In the genomic region with DNA sequence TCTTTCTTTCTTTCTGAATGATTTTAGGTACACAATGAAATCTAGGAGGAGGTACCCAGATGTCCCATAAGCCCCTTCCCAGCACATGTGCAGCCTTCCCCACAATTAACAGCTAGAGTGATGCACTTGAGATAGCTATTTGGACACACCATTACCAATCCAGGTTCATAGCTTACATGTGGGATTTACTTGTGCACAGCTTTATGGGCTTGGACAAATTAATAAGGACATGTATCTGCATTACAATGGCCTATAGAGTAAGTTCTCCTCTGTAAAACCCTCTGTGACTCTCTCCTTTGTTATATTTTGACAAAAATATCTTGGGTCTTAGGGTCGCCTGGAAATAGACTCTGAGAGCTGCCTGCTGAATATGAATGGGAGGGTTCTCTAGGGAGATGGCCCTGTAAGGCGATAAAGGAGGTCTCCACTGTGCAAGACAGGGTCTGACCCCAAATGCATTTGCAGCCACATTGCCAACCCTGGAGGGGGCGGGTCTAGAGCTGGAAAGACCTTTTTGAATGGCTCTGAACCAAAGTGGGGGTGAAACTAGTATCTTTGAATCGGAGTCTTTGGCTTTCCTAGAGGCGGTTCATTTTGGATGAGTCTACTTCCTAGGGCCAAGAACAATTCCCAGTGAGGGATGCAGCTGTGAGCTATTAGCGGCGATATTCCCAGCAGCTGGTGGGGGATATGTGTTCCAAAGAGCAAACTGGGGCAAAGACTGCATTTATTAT, we compare ENCODE assay signal across 11 mouse cellular contexts.
DNase-seq lines count a peak whose midpoint lies in the region; ATAC-seq lines count a peak whose summit lies in the region.
"Had no signal": no experiment of that assay in that cellular context is flagged by ENCODE, and none has a peak within 500 bp of the region (broad histone marks: within the 10 kb centered on the region; RNA-seq: fewer than 3 reads in every experiment).

No protein-coding gene starts in this region.

- H3K4me1 ChIP-seq in hindbrain, embryonic 10.5 days (replicated peaks), result peaks cover 21% of the 10 kb centered on the region
- H3K4me1 ChIP-seq in hindbrain, embryonic 14.5 days (replicated peaks; ENCODE audit: control insufficient read depth, insufficient read depth, low read length), result 0 out of 2 replicates have a peak, but pooled peaks cover 9% of the 10 kb centered on the region
- H3K4me1 ChIP-seq in embryonic facial prominence, embryonic 14.5 days (ENCODE audit: control insufficient read depth, insufficient read depth, low read length), result peaks cover 4% of the 10 kb centered on the region
- H3K4me1 ChIP-seq: liver, embryonic 12.5 days had no signal

- H3K36me3 ChIP-seq in hindbrain, embryonic 10.5 days, result no peaks in the 10 kb centered on the region
- no peaks in the 10 kb centered on the region for H3K36me3 ChIP-seq in hindbrain, embryonic 14.5 days (replicated peaks; ENCODE audit: control insufficient read depth, insufficient read depth)
- no peaks in the 10 kb centered on the region for H3K36me3 ChIP-seq in embryonic facial prominence, embryonic 14.5 days (ENCODE audit: control insufficient read depth, insufficient read depth, low read length)
- H3K36me3 ChIP-seq: liver, embryonic 12.5 days had no signal

- no peak; the same call in 1 of the 2 replicates for ATAC-seq in hindbrain, embryonic 14.5 days (ENCODE audit: low FRiP score)
- peak; percentile 30; the same call in 1 of the 2 replicates for ATAC-seq in embryonic facial prominence, embryonic 14.5 days (ENCODE audit: low read depth)
- ATAC-seq: liver, embryonic 12.5 days had no signal

- no peak overlapping the region for H3K4me2 ChIP-seq in hindbrain, embryonic 14.5 days (replicated peaks)
- no peak overlapping the region for H3K4me2 ChIP-seq in embryonic facial prominence, embryonic 14.5 days (ENCODE audit: low read depth, low read length)
- H3K4me2 ChIP-seq: liver, embryonic 12.5 days had no signal

- 0 out of 2 replicates have a peak, but pooled peaks cover 2% of the 10 kb centered on the region for H3K27me3 ChIP-seq in hindbrain, embryonic 10.5 days (ENCODE audit: insufficient read depth, poor library complexity, severe bottlenecking)
- no peaks in the 10 kb centered on the region for H3K27me3 ChIP-seq in hindbrain, embryonic 14.5 days (ENCODE audit: control insufficient read depth, insufficient read depth, low read length)
- no peaks in the 10 kb centered on the region for H3K27me3 ChIP-seq in embryonic facial prominence, embryonic 14.5 days (replicated peaks; ENCODE audit: control insufficient read depth, insufficient read depth, low read length)
- H3K27me3 ChIP-seq: liver, embryonic 12.5 days had no signal

- H3K27ac ChIP-seq in hindbrain, embryonic 10.5 days, result 0 out of 2 replicates have a peak overlapping the region, but pooled peaks have one; percentile 53
- no peak overlapping the region for H3K27ac ChIP-seq in hindbrain, embryonic 14.5 days
- no peak overlapping the region for H3K27ac ChIP-seq in embryonic facial prominence, embryonic 14.5 days (replicated peaks; ENCODE audit: low read depth, low read length)
- H3K27ac ChIP-seq: liver, embryonic 12.5 days had no signal

- no peak overlapping the region for H3K9ac ChIP-seq in hindbrain, embryonic 14.5 days
- H3K9ac ChIP-seq in embryonic facial prominence, embryonic 14.5 days (ENCODE audit: low read depth, low read length), result no peak overlapping the region
- H3K9ac ChIP-seq: liver, embryonic 12.5 days had no signal

- no peaks in the 10 kb centered on the region for H3K9me3 ChIP-seq in hindbrain, embryonic 10.5 days
- H3K9me3 ChIP-seq in hindbrain, embryonic 14.5 days (ENCODE audit: control insufficient read depth, low read length), result no peaks in the 10 kb centered on the region
- no peaks in the 10 kb centered on the region for H3K9me3 ChIP-seq in embryonic facial prominence, embryonic 14.5 days (ENCODE audit: control insufficient read depth, low read length)
- H3K9me3 ChIP-seq: liver, embryonic 12.5 days had no signal

- intact Hi-C loops in heart, postnatal 36 days (cut with DNase I), result no loop called here

- no peak overlapping the region for H3K4me3 ChIP-seq in hindbrain, embryonic 10.5 days
- H3K4me3 ChIP-seq in hindbrain, embryonic 14.5 days (replicated peaks; ENCODE audit: low read length), result no peak overlapping the region
- no peak overlapping the region for H3K4me3 ChIP-seq in embryonic facial prominence, embryonic 14.5 days (ENCODE audit: low read depth, low read length)
- H3K4me3 ChIP-seq: liver, embryonic 12.5 days had no signal

- peak; percentile 54 for DNase-seq in hindbrain, embryonic 10.5 days (ENCODE audit: low spot score)
- DNase-seq in hindbrain, embryonic 14.5 days (ENCODE audit: low spot score), result no peak
- peak; percentile 54 for DNase-seq in brain, adult 2 months (ENCODE audit: low read depth, low spot score)
- DNase-seq in embryonic facial prominence, embryonic 14.5 days (ENCODE audit: low spot score), result peak; percentile 84
- peak; percentile 9 to 40 for DNase-seq in heart, postnatal 36 days
- no peak for DNase-seq in cerebellum, postnatal 4 days (ENCODE audit: low spot score in 2 of 2)
- DNase-seq in adrenal gland, adult 2 months, result no peak
- DNase-seq: kidney, adult 9 months; lung, postnatal 36 days; right cerebral cortex, postnatal 14 days had no signal

- WGBS in hindbrain, embryonic 10.5 days, result 28% methylated on average over 7 of the region's 7 CpGs
- WGBS in hindbrain, embryonic 14.5 days, result 15% methylated on average over 7 of the region's 7 CpGs
- WGBS in embryonic facial prominence, embryonic 14.5 days, result 33% methylated on average over 7 of the region's 7 CpGs

Comparison
In these comparisons a context has a peak if more than half of its experiments do, and no peak if none do; other contexts are left out.
1. DNase-seq: peak in hindbrain, embryonic 10.5 days (single experiment), brain, adult 2 months (single experiment), embryonic facial prominence, embryonic 14.5 days (single experiment) and heart, postnatal 36 days (2 of 2); none in hindbrain, embryonic 14.5 days (single experiment), cerebellum, postnatal 4 days (0 of 2) and adrenal gland, adult 2 months (single experiment).